Mouse (Mus musculus): ENCODE results near the gene Rab6b. TPM values are rescaled to one million over a fixed set of nuclear protein-coding genes. Genes with fewer than 3 reads are reported as not detected.

Rab6b gene
- polyA plus RNA-seq, 1 experiment, result 125 TPM

DNA sequence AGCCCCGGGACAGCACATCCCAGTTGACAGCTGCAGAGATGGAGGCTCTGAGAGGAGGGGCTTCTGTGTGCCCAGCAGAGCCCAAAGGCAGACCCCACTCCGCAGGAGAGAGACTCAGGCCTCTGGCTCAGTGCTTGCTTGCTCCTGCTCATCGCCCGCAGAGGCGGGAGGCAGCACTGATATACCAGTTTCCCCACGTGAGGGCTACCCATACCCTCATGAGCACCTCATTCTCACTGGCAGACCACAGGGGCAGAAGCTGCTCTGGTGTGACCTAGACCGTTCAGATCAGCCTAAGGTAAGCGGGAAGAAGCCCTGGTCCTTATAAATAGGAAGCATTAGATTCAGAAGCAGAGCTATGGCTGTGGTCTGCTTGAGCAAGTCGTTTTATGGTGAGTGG lies 8.2 kb downstream of the Rab6b start:
- no peak for DNase-seq (ENCODE audit: low read depth)
- TF ChIP-seq POLR2A (IDR thresholded peaks at IDR 0.05; ENCODE audit: borderline replicate concordance, extremely low read depth, insufficient read depth, insufficient read length, poor library complexity, severe bottlenecking), result no peak
- no peak for TF ChIP-seq CTCF (IDR thresholded peaks at IDR 0.05; ENCODE audit: borderline replicate concordance, extremely low read depth, insufficient read depth, insufficient read length)

DNA sequence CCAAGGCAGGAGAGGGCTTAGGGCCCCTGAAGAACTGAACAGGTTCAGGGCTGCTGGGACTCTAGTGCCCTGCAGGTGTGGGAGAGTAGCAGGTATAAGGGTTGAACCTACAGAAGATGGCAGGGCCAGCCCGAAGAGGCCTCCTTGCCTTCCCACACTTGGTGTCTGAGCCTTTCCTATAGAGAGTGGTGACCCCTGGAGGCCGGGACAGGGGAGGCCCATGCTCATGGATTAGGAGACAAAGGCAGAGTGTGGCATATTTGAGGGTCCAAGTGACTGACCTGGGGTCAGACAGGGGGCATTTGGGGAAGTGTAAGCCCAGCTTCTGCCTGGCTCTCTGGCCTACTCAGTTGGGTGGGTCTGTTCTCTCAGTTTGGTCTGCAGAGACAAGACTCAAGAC lies 8.6 kb downstream of the Rab6b start:
- DNase-seq (ENCODE audit: low read depth), result no peak
- TF ChIP-seq POLR2A (IDR thresholded peaks at IDR 0.05; ENCODE audit: borderline replicate concordance, extremely low read depth, insufficient read depth, insufficient read length, poor library complexity, severe bottlenecking) (no peak), CTCF (IDR thresholded peaks at IDR 0.05; ENCODE audit: borderline replicate concordance, extremely low read depth, insufficient read depth, insufficient read length) (no peak)

DNA sequence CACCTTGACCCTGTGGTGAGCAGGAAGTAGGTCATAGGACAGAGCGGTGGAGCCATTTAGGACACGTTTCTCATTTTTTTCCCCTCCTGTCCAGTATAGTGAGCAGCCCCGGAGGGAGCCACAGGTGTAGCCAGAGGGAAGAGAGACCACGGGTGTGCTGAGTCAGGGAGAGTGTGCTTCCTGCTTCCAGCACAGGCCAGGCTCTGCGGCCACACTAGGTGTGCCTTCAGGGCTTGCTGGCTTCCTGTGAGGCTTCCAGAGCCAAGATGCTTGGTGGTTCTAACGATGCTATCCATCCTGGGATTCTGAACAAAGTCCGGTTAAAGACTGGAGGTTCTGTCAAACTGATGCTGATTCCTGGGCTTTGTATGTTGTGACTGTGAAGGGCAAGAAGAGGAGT lies 10.0 kb downstream of the Rab6b start:
- DNase-seq (ENCODE audit: low read depth), result no peak
- TF ChIP-seq CTCF (IDR thresholded peaks at IDR 0.05; ENCODE audit: borderline replicate concordance, extremely low read depth, insufficient read depth, insufficient read length) (no peak), POLR2A (IDR thresholded peaks at IDR 0.05; ENCODE audit: borderline replicate concordance, extremely low read depth, insufficient read depth, insufficient read length, poor library complexity, severe bottlenecking) (no peak)

DNA sequence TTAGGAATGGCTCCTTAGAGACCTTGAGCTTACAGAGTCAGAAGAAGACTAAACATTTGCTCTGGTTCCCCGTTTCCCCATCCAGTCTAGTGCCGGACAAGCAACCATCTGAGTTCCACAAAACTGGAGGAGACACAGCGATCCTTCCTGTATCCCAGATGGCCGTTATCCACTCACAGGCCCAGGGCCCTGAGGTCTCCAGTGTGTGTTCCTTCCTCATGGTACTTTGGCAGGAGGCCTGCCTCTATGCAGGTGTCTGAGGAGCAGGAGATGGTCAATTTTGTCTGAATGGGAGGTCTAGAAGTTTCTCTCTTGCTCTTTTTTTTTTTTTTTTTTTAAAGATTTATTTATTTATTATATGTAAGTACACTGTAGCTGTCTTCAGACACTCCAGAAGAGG lies 13.2 kb downstream of the Rab6b start:
- DNase-seq (ENCODE audit: low read depth), result no peak
- TF ChIP-seq POLR2A (IDR thresholded peaks at IDR 0.05; ENCODE audit: borderline replicate concordance, extremely low read depth, insufficient read depth, insufficient read length, poor library complexity, severe bottlenecking) (no peak), CTCF (IDR thresholded peaks at IDR 0.05; ENCODE audit: borderline replicate concordance, extremely low read depth, insufficient read depth, insufficient read length) (no peak)

DNA sequence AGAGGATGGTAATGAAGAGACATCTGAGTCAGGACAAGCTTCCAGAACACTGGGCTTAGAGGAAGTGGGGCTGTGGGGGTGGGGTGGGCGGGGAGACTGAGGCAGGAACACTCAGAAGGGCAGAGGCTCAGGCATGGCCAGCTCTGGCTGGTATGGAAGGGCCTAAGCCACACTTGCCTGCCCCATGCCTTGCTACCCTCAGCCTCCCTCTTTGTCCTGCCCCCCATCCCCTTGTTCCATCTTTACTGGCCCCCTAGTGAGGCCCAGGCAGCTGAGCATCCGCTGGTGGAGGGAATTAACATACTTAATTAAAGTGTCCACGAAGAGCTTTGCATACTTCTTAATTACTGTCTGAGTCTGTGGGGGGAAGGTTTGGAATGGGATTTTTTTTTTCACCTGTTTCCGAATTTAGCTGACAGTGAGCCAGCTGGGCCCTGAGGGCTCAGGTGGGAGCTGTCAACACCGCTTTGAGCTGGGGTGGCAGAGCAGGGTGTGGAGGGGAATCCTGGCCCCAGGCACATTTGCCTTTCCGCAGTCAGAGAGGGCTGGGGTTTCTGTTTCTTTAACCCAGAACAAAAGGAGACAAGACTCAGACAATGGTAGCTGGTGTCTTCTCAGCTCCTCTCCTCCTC lies 22.0 kb downstream of the Rab6b start:
- peak; percentile 74 for DNase-seq (ENCODE audit: low read depth)
- TF ChIP-seq POLR2A (IDR thresholded peaks at IDR 0.05; ENCODE audit: borderline replicate concordance, extremely low read depth, insufficient read depth, insufficient read length, poor library complexity, severe bottlenecking), result no peak
- no peak for TF ChIP-seq CTCF (IDR thresholded peaks at IDR 0.05; ENCODE audit: borderline replicate concordance, extremely low read depth, insufficient read depth, insufficient read length)

DNA sequence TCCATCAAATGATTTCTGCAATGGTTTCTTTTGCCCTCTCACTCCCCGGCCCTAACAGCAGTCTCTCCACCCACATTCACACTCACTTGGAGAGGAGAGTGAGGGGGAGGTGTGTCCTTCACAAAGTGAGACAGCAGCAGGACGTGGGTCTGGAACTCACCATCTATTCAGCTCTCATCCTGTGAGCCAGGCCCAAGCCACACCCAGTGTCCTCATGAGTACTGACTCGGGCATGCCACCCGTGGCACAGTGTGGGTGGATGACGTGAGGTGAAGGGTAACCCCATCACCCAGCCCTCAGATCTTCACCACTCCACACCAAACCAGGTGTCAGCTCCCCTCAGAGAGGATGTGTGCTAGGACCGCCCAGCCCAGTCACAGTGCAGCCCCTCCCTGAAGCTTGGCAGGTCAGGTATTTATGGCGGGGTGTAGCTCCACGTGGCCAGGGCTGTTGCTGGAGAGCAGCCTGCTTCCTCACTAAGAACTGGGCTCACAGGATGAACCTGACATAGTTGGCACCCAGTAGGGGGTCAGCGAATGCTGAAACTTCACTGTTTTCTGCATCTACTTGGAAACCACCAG lies 23.0 kb downstream of the Rab6b start:
- DNase-seq (ENCODE audit: low read depth), result no peak
- no peak for TF ChIP-seq POLR2A (IDR thresholded peaks at IDR 0.05; ENCODE audit: borderline replicate concordance, extremely low read depth, insufficient read depth, insufficient read length, poor library complexity, severe bottlenecking)
- no peak for TF ChIP-seq CTCF (IDR thresholded peaks at IDR 0.05; ENCODE audit: borderline replicate concordance, extremely low read depth, insufficient read depth, insufficient read length)

DNA sequence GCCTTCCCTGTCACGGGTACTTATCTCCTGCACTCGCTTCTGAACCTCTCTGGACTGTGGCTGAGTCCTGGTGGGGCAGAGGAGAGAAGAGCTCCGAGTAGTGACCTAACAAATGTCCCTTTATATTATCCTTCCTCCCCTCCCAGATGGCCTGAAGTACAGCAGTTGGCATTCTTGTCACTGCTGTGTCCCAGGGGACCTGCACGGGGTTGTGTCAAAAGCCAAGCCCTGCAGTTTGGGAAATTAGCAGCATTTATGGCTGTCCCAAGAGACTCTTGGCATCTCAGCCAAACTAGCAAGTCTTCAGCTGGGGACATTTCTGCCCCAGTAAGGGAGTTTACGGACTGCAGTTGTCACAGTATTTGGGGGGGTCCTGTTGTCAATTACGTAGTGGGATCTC lies 27.9 kb downstream of the Rab6b start:
- no peak for DNase-seq (ENCODE audit: low read depth)
- TF ChIP-seq CTCF (IDR thresholded peaks at IDR 0.05; ENCODE audit: borderline replicate concordance, extremely low read depth, insufficient read depth, insufficient read length), result no peak
- no peak for TF ChIP-seq POLR2A (IDR thresholded peaks at IDR 0.05; ENCODE audit: borderline replicate concordance, extremely low read depth, insufficient read depth, insufficient read length, poor library complexity, severe bottlenecking)

DNA sequence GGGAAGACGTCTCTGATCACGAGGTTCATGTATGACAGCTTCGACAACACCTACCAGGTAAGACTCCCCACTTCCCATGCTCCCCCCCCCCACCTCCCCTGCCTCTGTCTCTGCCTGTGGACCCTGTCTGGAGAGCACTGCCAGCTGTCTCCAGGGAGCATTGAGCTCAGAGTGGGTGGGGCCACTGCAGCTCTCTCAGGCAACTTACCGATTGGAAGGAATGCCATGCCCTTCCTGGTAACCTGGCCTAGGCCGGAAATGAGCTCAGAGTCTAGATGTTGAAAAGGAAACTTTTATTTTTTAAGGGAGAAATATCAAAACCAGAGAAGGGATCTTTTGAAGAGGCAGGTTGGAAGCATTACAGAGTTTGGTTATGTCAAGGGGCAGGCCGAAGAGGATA lies 28.8 kb downstream of the Rab6b start:
- no peak for DNase-seq (ENCODE audit: low read depth)
- TF ChIP-seq CTCF (IDR thresholded peaks at IDR 0.05; ENCODE audit: borderline replicate concordance, extremely low read depth, insufficient read depth, insufficient read length), result no peak
- TF ChIP-seq POLR2A (IDR thresholded peaks at IDR 0.05; ENCODE audit: borderline replicate concordance, extremely low read depth, insufficient read depth, insufficient read length, poor library complexity, severe bottlenecking), result no peak

DNA sequence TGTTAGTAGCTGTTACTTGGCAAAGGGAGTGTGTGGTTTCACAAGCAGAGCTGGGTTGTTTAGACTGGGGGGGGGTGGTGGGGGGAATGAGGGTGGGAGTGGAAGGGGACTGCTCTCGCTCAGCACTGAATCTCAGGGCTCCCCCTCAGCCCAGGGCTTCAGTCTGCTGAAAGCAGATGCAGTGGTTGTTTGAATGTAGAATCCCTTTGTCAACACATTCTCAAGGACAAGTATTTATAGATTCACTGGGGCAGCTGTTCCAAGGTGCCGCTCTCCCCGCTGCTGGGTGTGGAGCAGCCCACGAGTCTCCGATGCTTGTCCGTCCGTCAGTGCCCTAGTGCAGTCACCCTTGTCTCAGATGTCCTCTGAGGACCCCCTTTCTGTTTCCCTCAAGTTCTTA lies 29.7 kb downstream of the Rab6b start:
- no peak for TF ChIP-seq POLR2A (IDR thresholded peaks at IDR 0.05; ENCODE audit: borderline replicate concordance, extremely low read depth, insufficient read depth, insufficient read length, poor library complexity, severe bottlenecking)
- no peak for TF ChIP-seq CTCF (IDR thresholded peaks at IDR 0.05; ENCODE audit: borderline replicate concordance, extremely low read depth, insufficient read depth, insufficient read length)
- no peak for DNase-seq (ENCODE audit: low read depth)

DNA sequence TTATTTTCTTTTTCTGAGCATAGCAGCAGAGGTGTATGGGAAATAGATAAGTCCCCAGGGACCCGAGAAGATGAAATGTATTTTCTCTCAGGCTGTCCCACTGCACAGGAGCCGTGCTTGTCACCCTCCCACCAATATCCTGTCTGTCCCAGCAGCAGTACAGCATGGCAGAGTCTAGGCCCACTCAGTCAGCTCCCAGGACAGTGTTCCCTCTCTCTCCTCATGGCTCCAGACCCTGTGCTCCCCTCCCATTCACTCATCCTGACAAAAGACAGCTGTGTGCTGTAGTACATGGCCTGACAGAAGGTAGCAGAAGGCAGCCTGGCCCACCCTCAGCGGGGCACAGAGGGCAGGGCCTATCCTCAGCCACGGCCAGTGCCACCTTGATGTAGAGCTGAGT lies 32.3 kb downstream of the Rab6b start:
- no peak for DNase-seq (ENCODE audit: low read depth)
- TF ChIP-seq POLR2A (IDR thresholded peaks at IDR 0.05; ENCODE audit: borderline replicate concordance, extremely low read depth, insufficient read depth, insufficient read length, poor library complexity, severe bottlenecking), result no peak
- TF ChIP-seq CTCF (IDR thresholded peaks at IDR 0.05; ENCODE audit: borderline replicate concordance, extremely low read depth, insufficient read depth, insufficient read length), result no peak

DNA sequence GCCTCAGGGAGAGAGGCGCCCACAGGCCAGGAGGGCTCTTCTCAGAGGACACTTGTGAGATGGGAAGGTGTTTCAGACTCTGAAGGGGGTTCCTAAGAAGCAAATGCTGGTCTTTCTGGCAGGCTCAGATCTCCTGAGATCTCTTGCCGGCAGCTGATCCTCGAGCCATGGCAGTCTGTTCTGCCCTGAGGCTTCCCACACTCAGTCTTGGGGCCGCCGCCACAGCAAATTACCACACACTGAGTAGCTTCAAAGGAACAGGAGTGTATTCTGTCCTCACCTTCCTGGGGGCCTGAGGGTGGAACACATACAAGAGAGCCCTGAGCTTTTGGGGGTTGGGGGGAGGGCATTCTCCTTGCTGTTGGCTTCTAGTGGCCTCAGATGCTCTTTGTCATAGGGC lies 33.8 kb downstream of the Rab6b start:
- peak; percentile 54 for DNase-seq (ENCODE audit: low read depth)

DNA sequence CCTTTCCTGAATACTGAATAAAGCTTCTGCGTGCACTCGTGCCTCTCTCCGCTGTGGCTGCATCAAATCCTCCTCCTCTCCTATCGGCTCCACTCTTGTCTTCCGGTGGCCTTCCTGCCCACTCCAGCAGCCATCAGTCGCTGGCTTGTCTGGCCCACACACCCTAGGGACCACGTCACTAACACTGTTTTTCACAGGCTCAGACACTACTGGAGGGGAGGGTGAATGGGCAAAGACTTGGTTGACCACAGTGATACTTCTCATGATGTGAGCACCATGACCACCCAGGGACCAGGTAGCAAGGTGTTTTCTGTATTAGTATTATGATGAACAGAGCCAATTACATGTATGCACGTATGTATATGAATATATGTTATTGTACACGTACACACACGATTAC lies 34.7 kb downstream of the Rab6b start:
- no peak for DNase-seq (ENCODE audit: low read depth)
- TF ChIP-seq POLR2A (IDR thresholded peaks at IDR 0.05; ENCODE audit: borderline replicate concordance, extremely low read depth, insufficient read depth, insufficient read length, poor library complexity, severe bottlenecking) (no peak), CTCF (IDR thresholded peaks at IDR 0.05; ENCODE audit: borderline replicate concordance, extremely low read depth, insufficient read depth, insufficient read length) (no peak)

More for the DNA sequence above, 33.8 kb downstream of the Rab6b start:
- TF ChIP-seq POLR2A (IDR thresholded peaks at IDR 0.05; ENCODE audit: borderline replicate concordance, extremely low read depth, insufficient read depth, insufficient read length, poor library complexity, severe bottlenecking) (no peak), CTCF (IDR thresholded peaks at IDR 0.05; ENCODE audit: borderline replicate concordance, extremely low read depth, insufficient read depth, insufficient read length) (no peak)

Data from brain, embryonic 14.5 days (tissue).